Mouse (Mus musculus) embryonic facial prominence, embryonic 11.5 days (tissue): ENCODE measurements at regions not wholly inside any gene's neighbourhood (a gene's known extent, or its start where the extent isn't known, plus 50 kb on each side); places are given as distances from the start of the nearest gene placed in this dataset.

Source experiments
- ATAC-seq: fragments of 200-750 bp; cut with Nextera tagmentation; replicated peaks from 2 replicates; pipeline ENCODE4 v1.8.0; 2017; ENCODE audit warnings: low read depth; ENCODE audit not compliant: insufficient number of reproducible peaks, low FRiP score, low TSS enrichment
- DNase-seq: peaks from one replicate; pipeline ENCODE4 v3.0.0-alpha.2; 2015; ENCODE audit warnings: low spot score
- H3K27ac ChIP-seq: fragments of 300-500 bp; sonication (generic); replicated peaks from 2 replicates; pipeline ENCODE4 v1.5.1; 2014; ENCODE audit warnings: mild to moderate bottlenecking, low read depth, low read length, control low read depth
- H3K27me3 ChIP-seq: fragments of 300-500 bp; sonication (generic); 2 replicates; pipeline ENCODE4 v1.6.1; 2014; ENCODE audit warnings: mild to moderate bottlenecking, low read length, moderate library complexity, mixed read lengths; ENCODE audit not compliant: control insufficient read depth, insufficient read depth
- H3K36me3 ChIP-seq: fragments of 300-500 bp; sonication (generic); replicated peaks from 2 replicates; pipeline ENCODE4 v1.6.1; 2014; ENCODE audit warnings: low read depth, mild to moderate bottlenecking, low read length, moderate library complexity, mixed read lengths; ENCODE audit not compliant: control insufficient read depth, insufficient read depth
- H3K4me1 ChIP-seq: fragments of 300-500 bp; sonication (generic); 2 replicates; pipeline ENCODE4 v1.6.1; 2014; ENCODE audit warnings: low read length, mixed read lengths; ENCODE audit not compliant: control insufficient read depth, insufficient read depth
- H3K4me2 ChIP-seq: fragments of 300-500 bp; sonication (generic); 2 replicates; pipeline ENCODE4 v1.6.1; 2014; ENCODE audit warnings: low read depth, mild to moderate bottlenecking, control low read depth, low read length, moderate library complexity
- H3K4me3 ChIP-seq: fragments of 300-500 bp; sonication (generic); 2 replicates; pipeline ENCODE4 v1.5.1; 2014; ENCODE audit warnings: low read depth, low read length, control low read depth
- H3K9ac ChIP-seq: fragments of 300-500 bp; sonication (generic); replicated peaks from 2 replicates; pipeline ENCODE4 v1.6.1; 2014; ENCODE audit warnings: mild to moderate bottlenecking, control low read depth, low read length
- H3K9me3 ChIP-seq: fragments of 300-500 bp; sonication (generic); replicated peaks from 2 replicates; pipeline ENCODE4 v1.6.1; 2016; ENCODE audit warnings: mild to moderate bottlenecking, low read length, inconsistent platforms, mixed read lengths; ENCODE audit not compliant: control insufficient read depth
- WGBS: fragments of 180-500 bp; shearing (Covaris S2); extraction: QIAGEN DNeasy Blood & Tissue Kit; methylation state at CpG from one replicate; pipeline ENCODE4 v1.1.7; 2014; 5-methylcytosine and 5-hydroxymethylcytosine counted together

DNA sequence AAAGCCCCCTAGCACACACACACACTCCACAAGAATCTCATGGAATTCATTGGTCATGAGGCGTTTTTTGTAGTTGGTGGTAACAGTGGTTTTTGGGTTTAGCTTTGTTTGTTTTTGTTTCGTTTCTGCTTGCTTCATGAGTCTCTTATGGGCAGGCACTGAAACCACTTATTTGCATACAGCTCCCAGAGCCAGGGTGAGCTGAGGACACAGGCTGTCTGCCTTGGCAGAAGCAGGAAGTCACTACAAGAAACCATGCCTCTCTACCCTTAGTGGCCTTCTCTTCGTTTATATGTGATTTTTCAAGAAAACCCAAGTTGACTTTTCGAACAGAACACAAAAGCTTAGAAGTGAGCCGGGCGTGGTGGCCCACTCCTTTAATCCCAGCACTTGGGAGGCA is 178.8 kb downstream of the Pfkfb3 start:
- Histone ChIP-seq H3K4me3 (no peak overlapping the region), H3K9ac (no peak overlapping the region), H3K4me2 (no peak overlapping the region), H3K27me3 (no peaks in the 10 kb centered on the region), H3K4me1 (no peaks in the 10 kb centered on the region), H3K36me3 (no peaks in the 10 kb centered on the region), H3K9me3 (no peaks in the 10 kb centered on the region), H3K27ac (no peak overlapping the region)
- 69% methylated on average over 6 of the region's 6 CpGs for WGBS
- DNase-seq (no peak), ATAC-seq (no peak)

DNA sequence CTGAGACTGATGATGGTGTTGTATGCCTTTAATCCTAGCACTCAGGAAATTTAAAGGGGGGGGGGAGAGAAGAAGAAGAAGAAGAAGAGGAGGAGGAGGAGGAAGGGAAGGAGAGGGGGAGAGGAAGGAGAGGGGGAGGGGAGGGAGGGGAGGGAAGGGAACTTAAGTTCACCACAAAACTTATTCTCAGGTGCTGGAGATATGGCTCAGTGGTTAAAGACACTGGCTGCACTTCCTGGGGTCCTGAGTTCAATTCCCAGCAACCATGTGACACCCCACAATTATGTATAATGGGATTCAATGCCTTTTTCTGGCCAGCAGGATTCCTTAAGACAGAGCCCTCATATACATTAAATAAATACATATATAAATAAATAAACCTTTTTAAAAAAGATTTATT is 183.6 kb downstream of the Pfkfb3 start:
- no peaks in the 10 kb centered on the region for H3K9me3 ChIP-seq
- no peaks in the 10 kb centered on the region for H3K36me3 ChIP-seq
- H3K4me2 ChIP-seq = no peak overlapping the region
- DNase-seq (no peak), ATAC-seq (no peak)
- H3K4me3 ChIP-seq = no peak overlapping the region
- no peak overlapping the region for H3K27ac ChIP-seq
- no peaks in the 10 kb centered on the region for H3K4me1 ChIP-seq
- no peak overlapping the region for H3K9ac ChIP-seq
- H3K27me3 ChIP-seq = no peaks in the 10 kb centered on the region

DNA sequence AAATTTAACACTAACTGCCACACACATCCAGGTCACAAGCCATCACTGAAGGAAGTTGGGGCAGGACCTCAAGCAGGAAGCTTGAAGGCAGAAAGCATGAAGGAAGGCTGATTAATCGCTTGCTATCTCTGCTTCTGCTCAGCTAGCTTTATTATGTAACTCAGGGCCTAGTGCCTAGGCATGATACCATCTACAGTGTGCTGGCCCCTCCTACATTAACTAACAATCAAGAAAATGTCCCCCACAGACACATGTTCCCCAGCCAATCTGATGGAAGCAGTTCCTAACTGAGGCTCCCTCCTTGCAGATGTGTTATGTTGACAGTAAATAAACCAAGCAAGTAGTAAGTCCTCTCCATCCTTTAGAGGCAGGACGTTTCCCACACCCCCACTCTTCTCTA is 186.6 kb downstream of the Pfkfb3 start:
- no peaks in the 10 kb centered on the region for H3K4me1 ChIP-seq
- no peak overlapping the region for H3K9ac ChIP-seq
- WGBS = 54% methylated on average over 2 of the region's 2 CpGs
- H3K9me3 ChIP-seq = no peaks in the 10 kb centered on the region
- no peak overlapping the region for H3K4me3 ChIP-seq
- H3K27ac ChIP-seq = no peak overlapping the region
- ATAC-seq (no peak), DNase-seq (no peak)
- no peaks in the 10 kb centered on the region for H3K36me3 ChIP-seq
- H3K27me3 ChIP-seq = no peaks in the 10 kb centered on the region
- no peak overlapping the region for H3K4me2 ChIP-seq

DNA sequence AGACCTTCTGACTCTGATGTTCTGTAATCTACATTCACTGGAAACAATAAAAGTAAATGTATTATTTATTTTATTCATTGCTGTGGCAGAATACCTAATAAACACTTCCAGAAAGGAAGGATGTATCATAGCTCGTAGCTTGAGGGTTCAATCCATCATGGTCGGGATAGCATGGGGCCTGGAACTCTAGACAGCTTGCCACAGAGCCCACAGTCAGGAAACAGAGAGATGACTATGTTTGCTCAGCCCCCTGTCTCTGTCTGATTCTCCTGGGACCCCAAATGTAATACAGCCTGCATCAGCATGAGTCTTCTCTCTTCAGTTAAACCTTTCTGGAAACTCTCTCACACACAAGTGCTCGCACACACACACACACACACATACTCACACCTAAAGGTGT is 188.1 kb downstream of the Pfkfb3 start:
- Histone ChIP-seq H3K4me1 (no peaks in the 10 kb centered on the region), H3K27me3 (no peaks in the 10 kb centered on the region), H3K4me2 (no peak overlapping the region), H3K36me3 (no peaks in the 10 kb centered on the region), H3K27ac (no peak overlapping the region), H3K9ac (no peak overlapping the region), H3K4me3 (no peak overlapping the region), H3K9me3 (no peaks in the 10 kb centered on the region)
- 53% methylated on average over 3 of the region's 3 CpGs for WGBS
- DNase-seq (no peak), ATAC-seq (no peak)

DNA sequence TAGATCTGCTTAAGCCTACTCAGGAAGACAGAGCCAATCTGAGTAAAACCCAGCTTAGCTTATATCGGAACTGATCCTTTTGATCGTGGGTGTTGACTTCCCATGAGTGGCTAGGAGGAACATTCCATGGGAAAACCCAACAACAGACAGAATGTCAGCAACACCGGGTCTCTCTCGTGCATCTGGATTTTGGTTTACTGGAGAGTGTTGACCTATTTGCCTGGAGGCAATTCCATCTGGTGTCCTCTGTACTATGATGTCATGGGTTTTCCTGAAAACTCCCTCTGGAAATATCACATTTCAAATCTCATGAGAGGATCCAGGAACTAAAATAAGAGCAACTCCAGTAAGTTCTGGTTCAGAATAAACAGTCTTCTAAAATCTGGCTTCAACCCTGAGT is 188.5 kb downstream of the Pfkfb3 start:
- DNase-seq = peak; percentile 47
- Histone ChIP-seq H3K4me2 (no peak overlapping the region), H3K27me3 (no peaks in the 10 kb centered on the region), H3K36me3 (no peaks in the 10 kb centered on the region), H3K9ac (no peak overlapping the region), H3K4me1 (no peaks in the 10 kb centered on the region), H3K9me3 (no peaks in the 10 kb centered on the region), H3K4me3 (no peak overlapping the region), H3K27ac (no peak overlapping the region)
- 34% methylated on average over 4 of the region's 4 CpGs for WGBS
- ATAC-seq = peak; percentile 52; the same call in 1 of the 2 replicates

DNA sequence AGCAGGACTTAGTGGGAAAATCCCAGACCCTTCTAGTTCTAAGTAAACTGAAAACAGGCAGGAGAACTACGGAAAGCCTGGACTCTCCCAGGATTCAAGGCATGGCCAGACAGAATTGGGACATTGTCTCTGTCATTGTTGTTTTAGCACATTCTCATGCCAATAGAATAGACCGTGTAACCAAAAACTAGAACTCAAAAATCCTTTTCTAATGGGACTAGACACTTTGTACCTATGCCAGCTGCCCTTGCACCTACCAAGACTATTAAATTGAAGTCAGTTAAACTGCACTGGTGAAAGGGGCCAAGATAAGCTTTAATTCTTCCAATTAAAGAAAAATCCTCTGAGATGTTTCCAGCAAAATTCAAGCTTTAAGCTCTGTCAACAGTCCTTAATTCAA is 189.8 kb downstream of the Pfkfb3 start:
- no peaks in the 10 kb centered on the region for H3K4me1 ChIP-seq
- H3K9ac ChIP-seq = no peak overlapping the region
- no peak for ATAC-seq
- H3K9me3 ChIP-seq = no peaks in the 10 kb centered on the region
- H3K4me2 ChIP-seq = no peak overlapping the region
- H3K27ac ChIP-seq = no peak overlapping the region
- DNase-seq = no peak
- H3K36me3 ChIP-seq = no peaks in the 10 kb centered on the region
- H3K4me3 ChIP-seq = no peak overlapping the region
- WGBS = 65% methylated on average over 2 of the region's 2 CpGs
- no peaks in the 10 kb centered on the region for H3K27me3 ChIP-seq

DNA sequence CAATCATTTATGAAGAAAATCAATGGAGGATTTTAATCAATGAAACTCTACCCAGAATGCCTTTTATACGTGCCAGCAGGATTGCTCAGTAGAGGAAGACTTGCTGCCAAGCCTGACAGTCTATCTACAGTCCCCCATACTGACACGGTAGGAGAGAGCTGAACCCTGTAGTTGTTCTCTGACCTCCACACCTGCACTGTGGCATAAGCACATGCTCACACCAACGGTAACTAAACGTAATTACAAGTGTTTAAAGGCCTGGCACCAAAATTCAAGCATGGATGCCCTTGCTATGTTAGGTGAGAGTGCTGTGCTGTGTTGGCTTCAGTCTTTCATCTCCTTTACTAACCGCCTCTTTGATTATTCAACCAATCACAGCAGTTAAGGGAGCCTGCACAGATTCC is 190.8 kb downstream of the Pfkfb3 start:
- ATAC-seq (no peak), DNase-seq (no peak)
- H3K4me1 ChIP-seq = no peaks in the 10 kb centered on the region
- no peaks in the 10 kb centered on the region for H3K9me3 ChIP-seq
- no peak overlapping the region for H3K4me3 ChIP-seq
- H3K4me2 ChIP-seq = no peak overlapping the region
- H3K27me3 ChIP-seq = no peaks in the 10 kb centered on the region
- no peaks in the 10 kb centered on the region for H3K36me3 ChIP-seq
- WGBS = 87% methylated on average over 5 of the region's 5 CpGs
- no peak overlapping the region for H3K9ac ChIP-seq
- H3K27ac ChIP-seq = no peak overlapping the region

DNA sequence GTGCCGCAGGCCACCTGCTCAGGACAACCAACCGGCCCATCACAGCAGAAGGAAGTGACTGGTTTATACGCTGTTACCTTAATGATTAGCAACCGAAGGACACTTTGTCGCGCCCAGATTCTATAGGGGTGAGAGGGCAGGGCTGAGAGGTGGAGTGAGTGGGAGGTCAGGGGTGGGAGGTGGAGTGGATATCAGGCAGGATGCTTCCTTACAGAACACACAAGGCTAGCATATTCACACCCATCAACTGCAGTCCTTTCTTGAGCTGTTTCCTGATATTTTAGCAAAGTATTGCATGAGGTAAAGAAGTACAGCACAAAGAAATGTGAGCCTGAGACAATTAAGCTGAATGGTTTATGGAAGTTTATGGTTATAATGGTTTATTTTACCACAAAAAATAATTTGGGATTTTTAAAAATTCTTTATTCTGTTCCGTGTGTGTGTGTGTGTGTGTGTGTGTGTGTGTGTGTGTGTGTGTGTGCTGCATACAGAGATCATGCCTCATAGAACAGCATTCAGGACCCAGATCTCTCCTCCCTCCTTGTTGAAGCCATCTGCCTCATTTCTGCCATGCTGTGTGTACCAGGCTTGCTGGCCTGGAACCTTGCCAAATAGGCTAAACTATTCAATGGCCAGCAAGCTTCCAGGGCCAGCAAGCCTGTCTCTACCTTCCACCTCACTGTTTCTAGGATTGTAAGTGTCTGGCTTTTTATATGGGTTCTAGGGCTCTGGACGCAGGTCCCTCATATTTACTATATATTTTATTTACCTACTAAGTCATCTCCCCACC is 190.5 kb downstream of the Prkcq start:
- H3K4me1 ChIP-seq = no peaks in the 10 kb centered on the region
- no peak overlapping the region for H3K9ac ChIP-seq
- no peak for DNase-seq
- H3K4me3 ChIP-seq = no peak overlapping the region
- H3K36me3 ChIP-seq = no peaks in the 10 kb centered on the region
- no peak overlapping the region for H3K27ac ChIP-seq
- no peaks in the 10 kb centered on the region for H3K27me3 ChIP-seq
- no peak overlapping the region for H3K4me2 ChIP-seq
- no peak for ATAC-seq
- no peaks in the 10 kb centered on the region for H3K9me3 ChIP-seq
- WGBS = 82% methylated on average over 8 of the region's 8 CpGs
